ENCODE assay signal across 11 mouse cellular contexts in genomic region chr1:154819960-154820359, GRCm38 (mm10).
"Had no signal": no experiment of that assay in that cellular context is flagged by ENCODE, and none has a peak within 500 bp of the region (broad histone marks: within the 10 kb centered on the region; RNA-seq: fewer than 3 reads in every experiment).

No protein-coding gene starts in this region.

- H3K4me1 ChIP-seq: limb, embryonic 13.5 days had no signal

- H3K9me3 ChIP-seq: limb, embryonic 13.5 days; midbrain, embryonic 15.5 days; neural tube, embryonic 13.5 days had no signal

- H3K4me2 ChIP-seq: limb, embryonic 13.5 days; midbrain, embryonic 15.5 days; neural tube, embryonic 13.5 days had no signal

- H3K4me3 ChIP-seq: limb, embryonic 13.5 days; midbrain, embryonic 15.5 days; neural tube, embryonic 13.5 days had no signal

- H3K36me3 ChIP-seq: limb, embryonic 13.5 days; midbrain, embryonic 15.5 days; neural tube, embryonic 13.5 days had no signal

- ATAC-seq: inflammation-experienced regulatory T-cells, adult 6 months; intestine, postnatal 0 days; midbrain, embryonic 15.5 days had no signal

- H3K27ac ChIP-seq: limb, embryonic 13.5 days; liver, embryonic 14.5 days; midbrain, embryonic 15.5 days; neural tube, embryonic 13.5 days had no signal

- DNase-seq: kidney, adult 8-10 months; kidney, postnatal 25 days; left cerebral cortex, postnatal 4 days; lung, postnatal 36 days; retina, postnatal 1 day had no signal

- H3K9ac ChIP-seq: limb, embryonic 13.5 days; liver, embryonic 14.5 days; midbrain, embryonic 15.5 days; neural tube, embryonic 13.5 days had no signal

- H3K27me3 ChIP-seq: midbrain, embryonic 15.5 days; neural tube, embryonic 13.5 days had no signal
